Mouse (Mus musculus) gastrocnemius, postnatal 10 days (tissue): ENCODE measurements around the gene Ern2. TPM values are rescaled to one million over a fixed set of nuclear protein-coding genes. Genes with fewer than 3 reads are reported as not detected.

Source experiments
- DNase-seq: peaks from one replicate; pipeline ENCODE4 v3.0.0; 2021; ENCODE audit warnings: mixed read lengths
- total RNA-seq, 2 experiments: library from RNA; stranded (reverse); gene quantifications; 2 replicates each; pipeline ENCODE4 v1.2.3; 2021

Ern2 gene
- total RNA-seq, 2 experiments from 2014 or later, result not detected

GRCm38 (mm10) chr7:122158915-122159902 is 26.8 kb downstream of the Ern2 start, which contains the start of gene Plk1:
TSS of gene Plk1 (plus strand) at chr7:122159439.
- peak; percentile 75 for DNase-seq

GRCm38 (mm10) chr7:122158488-122158887 is 27.5 kb downstream of the Ern2 start:
- DNase-seq, result no peak

- DNase-seq, result no peak
Observed at GRCm38 (mm10) chr7:122152473-122152872, 33.5 kb downstream of the Ern2 start.

- no peak for DNase-seq
Observed at GRCm38 (mm10) chr7:122140991-122141390, 45.0 kb downstream of the Ern2 start.

GRCm38 (mm10) chr7:122138190-122138589 is 47.8 kb downstream of the Ern2 start:
- no peak for DNase-seq

- no peak for DNase-seq
Observed at GRCm38 (mm10) chr7:122137071-122137470, 48.9 kb downstream of the Ern2 start.

- no peak for DNase-seq
Observed at GRCm38 (mm10) chr7:122135070-122135469, 50.9 kb downstream of the Ern2 start.

GRCm38 (mm10) chr7:122133338-122133625 is 52.7 kb downstream of the Ern2 start:
- DNase-seq, result no peak

- peak; percentile 97 for DNase-seq
Observed at GRCm38 (mm10) chr7:122132497-122133337, 53.3 kb downstream of the Ern2 start, which contains the start of the genes Palb2 and Dctn5. TSS of gene Palb2 (minus strand) at chr7:122132985. TSS of gene Dctn5 (plus strand) at chr7:122133041.

- no peak for DNase-seq
Observed at GRCm38 (mm10) chr7:122131834-122132233, 54.2 kb downstream of the Ern2 start.

GRCm38 (mm10) chr7:122126946-122127345 is 59.1 kb downstream of the Ern2 start:
- no peak for DNase-seq

GRCm38 (mm10) chr7:122125636-122126035 is 60.4 kb downstream of the Ern2 start:
- no peak for DNase-seq

GRCm38 (mm10) chr7:122123518-122123917 is 62.5 kb downstream of the Ern2 start:
- no peak for DNase-seq

Other genes starting within 250 kb of the Ern2 start
- gene Cog7, start 204.5 kb downstream of the Ern2 start, total RNA-seq, result 1 to 10 TPM; 8.2 to 9.9 TPM
- 10 to 100 TPM; 21.3 to 27.3 TPM for gene Gga2, start 165.0 kb downstream of the Ern2 start, total RNA-seq
- gene Ubfd1, start 119.0 kb downstream of the Ern2 start, total RNA-seq, result 10 to 100 TPM; 33.3 to 35.5 TPM
- gene Ears2, start 118.9 kb downstream of the Ern2 start, total RNA-seq, result 10 to 100 TPM; 11.0 to 11.9 TPM
- gene Ndufab1, start 84.3 kb downstream of the Ern2 start, total RNA-seq, result 100 to 1,000 TPM; 582 to 686 TPM
- gene Palb2, start 53.2 kb downstream of the Ern2 start, total RNA-seq, result 1 to 10 TPM; 1.4 to 1.6 TPM
- gene Dctn5, start 53.2 kb downstream of the Ern2 start, total RNA-seq, result 10 to 100 TPM; 32.5 to 32.6 TPM
- gene Plk1, start 26.8 kb downstream of the Ern2 start, total RNA-seq, result 1 to 10 TPM; 6.1 to 8.0 TPM
- gene Chp2, start 33.3 kb upstream of the Ern2 start, total RNA-seq, result 1 to 10 TPM; 5.1 to 6.2 TPM
- 1 to 10 TPM; 2.9 to 4.2 TPM for gene Prkcb, start 102.5 kb upstream of the Ern2 start, total RNA-seq